Mouse (Mus musculus) large intestine, adult 2 months (tissue): ENCODE data around the gene Nell1. TPM values are rescaled to one million over a fixed set of nuclear protein-coding genes. Genes with fewer than 3 reads are reported as not detected.
A peak's percentile ranks its signal among the peaks of the same experiment; 100 is the strongest.
"Not testable (repeated sequence)": the region's sequence is repeated elsewhere in the genome, so short reads cannot be mapped to it uniquely, and the experiment has no call there.

Source experiments
- DNase-seq: peaks from one replicate; pipeline ENCODE4 v3.0.0-alpha.2; 2012; ENCODE audit warnings: low read depth, low spot score
- WGBS: fragments of 180-500 bp; shearing (Covaris S2); methylation state at CpG from one replicate; pipeline ENCODE4 v1.1.7; 2018; 5-methylcytosine and 5-hydroxymethylcytosine counted together
- polyA plus RNA-seq: library from polyadenylated mRNA; depleted of rRNA; stranded (reverse); fragments of >200 nt; gene quantifications from 2 replicates; pipeline ENCODE4 v1.2.3, GENCODE M21; 2012; rRNA removed

Nell1 gene
- 0.38 and 0.73 TPM in 2 replicates for polyA plus RNA-seq

- no peak for DNase-seq
- 2% methylated on average over 52 of the region's 52 CpGs for WGBS
Measured at GRCm38 (mm10) chr7:49974841-49975440, at the start of gene Nell1. Gene Nell1 (plus strand): TSS chr7:49974864.

- WGBS: 60% methylated on average over 3 of the region's 3 CpGs
- DNase-seq: no peak
Measured at GRCm38 (mm10) chr7:49928571-49928970, 46.1 kb upstream of the Nell1 start.

- WGBS: 66% methylated on average over 4 of the region's 4 CpGs
- DNase-seq: no peak
Measured at GRCm38 (mm10) chr7:49929999-49930398, 44.7 kb upstream of the Nell1 start.

- 77% methylated on average over 14 of the region's 14 CpGs for WGBS
- not testable (repeated sequence) for DNase-seq
Measured at GRCm38 (mm10) chr7:49933386-49934115, 41.1 kb upstream of the Nell1 start.

- no peak for DNase-seq
- WGBS: 84% methylated on average over 3 of the region's 3 CpGs
Measured at GRCm38 (mm10) chr7:49936821-49937220, 37.8 kb upstream of the Nell1 start.

- 50% methylated on average over 3 of the region's 3 CpGs for WGBS
- DNase-seq: no peak
Measured at GRCm38 (mm10) chr7:49942023-49942422, 32.6 kb upstream of the Nell1 start.

GRCm38 (mm10) chr7:49942490-49942889 lies 32.2 kb upstream of the Nell1 start:
- 71% methylated on average over 5 of the region's 5 CpGs for WGBS
- no peak for DNase-seq

- no peak for DNase-seq
- 84% methylated on average over 9 of the region's 9 CpGs for WGBS
Measured at GRCm38 (mm10) chr7:49946691-49947090, 28.0 kb upstream of the Nell1 start.

GRCm38 (mm10) chr7:49953546-49954181 lies 21.0 kb upstream of the Nell1 start:
- WGBS: 60% methylated on average over 4 of the region's 4 CpGs

GRCm38 (mm10) chr7:49954834-49955233 lies 19.8 kb upstream of the Nell1 start:
- no peak for DNase-seq
- WGBS: 15% methylated on average over 7 of the region's 7 CpGs

More at GRCm38 (mm10) chr7:49953546-49954181, 21.0 kb upstream of the Nell1 start:
- DNase-seq: peak; percentile 0

- 41% methylated on average over 3 of the region's 3 CpGs for WGBS
- DNase-seq: no peak
Measured at GRCm38 (mm10) chr7:49957142-49957541, 17.5 kb upstream of the Nell1 start.

GRCm38 (mm10) chr7:49963764-49964163 lies 10.9 kb upstream of the Nell1 start:
- WGBS: 92% methylated on average over 2 of the region's 2 CpGs
- no peak for DNase-seq

- no peak for DNase-seq
- 43% methylated on average over 4 of the region's 4 CpGs for WGBS
Measured at GRCm38 (mm10) chr7:49969516-49969915, 5.1 kb upstream of the Nell1 start.

- no peak for DNase-seq
- 2% methylated on average over 40 of the region's 40 CpGs for WGBS
Measured at GRCm38 (mm10) chr7:49975441-49976121, 917 bp downstream of the Nell1 start.

- 44% methylated on average over 9 of the region's 9 CpGs for WGBS
- DNase-seq: no peak
Measured at GRCm38 (mm10) chr7:49981511-49982227, 7.0 kb downstream of the Nell1 start.

GRCm38 (mm10) chr7:49984698-49985097 lies 10.0 kb downstream of the Nell1 start:
- WGBS: 16% methylated on average over 6 of the region's 6 CpGs

GRCm38 (mm10) chr7:49985947-49986346 lies 11.3 kb downstream of the Nell1 start:
- 94% methylated on average over 8 of the region's 8 CpGs for WGBS
- no peak for DNase-seq

More at GRCm38 (mm10) chr7:49984698-49985097, 10.0 kb downstream of the Nell1 start:
- no peak for DNase-seq

GRCm38 (mm10) chr7:49999321-49999720 lies 24.7 kb downstream of the Nell1 start:
- DNase-seq: no peak
- WGBS: 66% methylated on average over 4 of the region's 4 CpGs

- WGBS: 24% methylated on average over 2 of the region's 2 CpGs
- DNase-seq: no peak
Measured at GRCm38 (mm10) chr7:50005268-50005667, 30.6 kb downstream of the Nell1 start.
